Mouse (Mus musculus): ENCODE measurements around the gene Rngtt. TPM values are rescaled to one million over a fixed set of nuclear protein-coding genes. Genes with fewer than 3 reads are reported as not detected.
A peak's percentile ranks its signal among the peaks of the same experiment; 100 is the strongest.
"Not testable (repeated sequence)": the region's sequence is repeated elsewhere in the genome, so short reads cannot be mapped to it uniquely, and the experiment has no call there.

Rngtt gene
- 26.5 and 30.9 TPM in 2 replicates for total RNA-seq (2015)
- total RNA-seq (2017) = 30.6 and 45.3 TPM in 2 replicates

DNA sequence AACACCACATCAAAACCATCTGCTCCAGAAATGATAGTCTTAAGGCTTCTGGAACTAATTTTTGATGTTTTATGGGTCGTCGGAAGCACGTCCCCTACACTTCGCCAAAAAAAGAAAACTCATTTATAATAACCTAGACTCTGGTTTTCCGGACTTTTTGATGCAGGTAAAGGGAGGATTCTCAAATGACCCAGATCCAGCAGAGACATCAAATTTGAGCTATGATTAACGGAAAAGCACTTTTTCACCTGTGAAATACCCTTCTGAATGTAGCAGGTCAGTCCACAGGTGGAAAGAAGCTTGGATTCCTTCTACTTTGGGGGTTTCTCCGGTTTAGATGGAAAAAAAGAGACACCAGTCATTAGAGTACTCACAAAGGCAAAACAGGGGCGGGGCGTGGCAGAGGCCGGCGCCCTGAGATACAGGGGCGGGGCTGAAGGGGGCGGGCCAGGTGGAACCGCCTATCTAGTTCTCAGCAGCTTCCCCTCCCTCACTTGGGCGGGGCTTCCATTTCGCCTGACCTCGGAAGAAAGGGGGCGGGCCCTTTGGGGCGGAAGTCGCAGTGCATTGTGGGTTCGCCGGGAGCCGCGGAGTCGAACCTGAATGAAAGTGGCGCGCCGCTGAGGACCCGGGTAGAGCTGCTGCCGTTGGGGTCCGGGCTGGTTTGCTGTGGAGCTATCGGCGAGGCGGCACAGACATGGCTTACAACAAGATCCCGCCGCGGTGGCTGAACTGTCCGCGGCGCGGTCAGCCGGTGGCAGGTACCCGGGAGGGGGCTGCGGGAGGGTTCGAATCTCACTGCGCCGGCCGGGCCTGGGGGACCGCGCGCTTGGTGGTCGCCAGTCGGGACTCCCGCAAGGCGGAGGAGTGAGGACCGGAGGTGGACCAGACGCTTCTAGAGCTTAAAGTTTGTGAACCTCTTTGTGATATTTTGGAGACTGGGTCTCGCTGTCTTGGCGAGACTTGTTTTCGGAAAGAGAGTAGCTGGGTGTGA lies at the start of gene Rngtt:
Gene Rngtt (plus strand): TSS at position 548 of the 994 bp plus-strand sequence.
- ATAC-seq (replicated peaks; ENCODE audit: poor library complexity) = peak; percentile 98

DNA sequence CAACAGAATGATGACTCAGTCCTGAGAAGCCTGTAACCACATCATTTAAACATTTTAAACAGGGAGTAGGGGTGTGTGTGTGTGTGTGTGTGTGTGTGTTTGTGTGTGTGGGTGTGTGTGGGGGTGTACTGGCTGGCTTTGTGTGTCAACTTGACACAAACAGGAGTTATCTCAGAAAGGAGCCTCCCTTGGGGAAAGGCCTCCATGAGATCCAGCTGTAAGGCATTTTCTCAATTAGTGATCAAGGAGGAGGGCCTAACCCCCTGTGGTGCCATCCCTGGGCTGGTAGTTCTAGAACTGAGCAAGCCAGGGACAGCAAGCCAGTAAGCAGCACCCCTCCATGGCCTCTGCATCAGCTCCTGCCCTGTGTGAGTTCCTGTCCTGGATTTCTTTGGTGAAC lies 49.8 kb upstream of the Rngtt start:
- ATAC-seq (replicated peaks; ENCODE audit: poor library complexity) = no peak

GRCm38 (mm10) chr4:33261311-33261753 lies 48.8 kb upstream of the Rngtt start:
- ATAC-seq (replicated peaks; ENCODE audit: poor library complexity) = peak; percentile 82

- ATAC-seq (replicated peaks; ENCODE audit: poor library complexity) = no peak
These were observed 47.2 kb upstream of the Rngtt start for GRCm38 (mm10) chr4:33262897-33263296.

DNA sequence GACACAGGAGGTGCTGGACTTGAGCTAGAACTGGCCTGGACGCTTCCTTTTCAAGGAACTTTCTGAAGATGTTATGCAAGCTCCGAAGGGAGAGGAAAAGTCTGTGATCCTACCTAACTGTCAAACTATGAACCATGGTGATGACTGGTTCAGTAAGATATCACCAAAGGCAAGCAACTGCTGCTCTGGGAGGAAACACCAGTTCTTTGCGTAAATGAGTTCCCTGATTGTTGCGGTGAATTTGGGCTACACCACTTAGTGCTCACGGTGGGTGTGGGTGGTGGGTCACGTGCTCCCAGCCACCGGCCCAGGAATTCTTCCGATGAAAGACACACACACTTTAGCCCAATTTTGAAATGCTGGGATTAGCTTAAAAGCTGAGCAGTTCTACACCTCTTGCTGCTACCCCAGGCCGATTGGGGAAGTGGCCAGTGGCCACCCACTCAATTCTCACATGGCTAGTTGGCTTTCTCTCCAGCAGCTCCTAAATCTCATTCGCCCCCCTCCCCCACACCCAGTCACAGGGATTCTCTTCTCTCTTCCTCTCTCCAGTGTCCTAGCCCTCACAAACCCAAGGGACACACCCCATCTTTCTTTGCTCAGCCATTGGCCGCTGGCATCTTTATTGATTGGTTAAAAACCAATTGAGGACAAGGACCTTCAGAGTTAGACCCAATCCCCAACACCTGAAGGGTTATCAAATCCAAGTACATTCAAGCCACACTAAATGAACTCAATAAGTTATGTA lies 45.0 kb upstream of the Rngtt start:
- peak; percentile 61 for ATAC-seq (replicated peaks; ENCODE audit: poor library complexity)

DNA sequence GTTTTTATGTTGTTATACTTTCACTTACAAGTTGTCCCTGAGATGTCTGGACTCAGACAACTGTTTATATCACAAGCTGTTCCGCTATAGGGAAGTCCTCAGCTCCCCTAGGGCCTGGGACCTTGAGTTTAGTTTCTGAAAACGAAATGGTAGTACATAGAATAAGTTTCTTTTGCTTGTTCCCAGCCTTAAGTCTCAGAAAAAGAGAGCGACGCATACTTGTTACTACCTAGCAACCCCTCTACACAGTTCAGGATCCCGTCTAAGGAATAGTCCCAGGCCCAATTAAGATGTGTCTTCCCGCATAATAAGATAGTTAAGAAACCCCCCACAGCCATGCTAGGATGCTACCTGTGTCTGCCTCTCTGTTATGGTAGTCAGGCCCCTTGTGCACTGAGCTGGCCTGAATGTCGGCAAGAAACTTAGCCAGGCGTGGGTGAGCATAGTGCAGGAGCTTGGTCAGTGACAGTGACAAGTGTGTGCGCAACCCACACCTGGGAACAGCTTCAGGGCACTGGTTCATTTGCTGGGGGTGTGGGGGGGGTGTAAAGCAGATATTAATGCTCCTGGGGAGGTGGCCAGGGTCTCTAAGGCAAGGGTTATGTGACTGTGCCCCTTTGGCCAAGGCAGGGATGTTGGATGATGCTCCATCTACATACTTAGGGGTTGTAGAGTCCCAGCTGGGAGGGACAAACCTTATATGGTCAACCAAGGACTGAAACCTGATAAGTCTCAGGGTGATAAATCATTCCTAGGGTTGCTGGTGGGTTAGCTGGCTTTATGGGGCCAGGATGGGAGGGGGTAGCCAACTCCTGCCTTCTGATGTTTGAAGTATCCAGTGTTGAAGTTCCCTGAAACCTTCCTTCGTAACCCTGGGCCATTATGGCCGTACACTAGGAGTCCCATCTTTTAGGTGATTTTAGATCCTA lies 39.5 kb upstream of the Rngtt start:
- no peak for ATAC-seq (replicated peaks; ENCODE audit: poor library complexity)

DNA sequence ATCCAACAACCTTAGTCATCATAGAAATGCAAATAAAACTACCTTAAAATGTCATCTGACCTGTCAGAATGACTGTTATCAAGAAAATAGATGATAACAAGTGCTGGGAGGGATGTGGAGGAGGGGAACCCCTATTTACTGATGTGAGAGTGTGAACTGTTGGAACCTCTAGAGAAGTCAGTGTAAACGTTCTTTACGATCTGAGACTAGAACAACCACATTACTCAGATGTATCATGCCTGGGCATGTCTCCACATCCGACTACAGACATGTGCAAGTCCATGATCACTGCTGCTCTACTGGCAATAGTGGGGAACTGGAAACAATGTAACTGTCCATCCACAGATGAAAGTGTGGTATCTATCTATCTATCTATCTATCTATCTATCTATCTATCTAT lies 36.7 kb upstream of the Rngtt start:
- ATAC-seq (replicated peaks; ENCODE audit: poor library complexity) = no peak

- no peak for ATAC-seq (replicated peaks; ENCODE audit: poor library complexity)
These were observed 28.0 kb upstream of the Rngtt start for GRCm38 (mm10) chr4:33281891-33282685.

GRCm38 (mm10) chr4:33284083-33284880 lies 25.8 kb upstream of the Rngtt start:
- ATAC-seq (replicated peaks; ENCODE audit: poor library complexity) = no peak

- ATAC-seq (replicated peaks; ENCODE audit: poor library complexity) = 0 out of 2 replicates have a peak, but pooled peaks have one; percentile 35
These were observed 24.7 kb upstream of the Rngtt start for GRCm38 (mm10) chr4:33285448-33285847.

GRCm38 (mm10) chr4:33289106-33289650 lies 20.9 kb upstream of the Rngtt start:
- ATAC-seq (replicated peaks; ENCODE audit: poor library complexity) = peak; percentile 17

DNA sequence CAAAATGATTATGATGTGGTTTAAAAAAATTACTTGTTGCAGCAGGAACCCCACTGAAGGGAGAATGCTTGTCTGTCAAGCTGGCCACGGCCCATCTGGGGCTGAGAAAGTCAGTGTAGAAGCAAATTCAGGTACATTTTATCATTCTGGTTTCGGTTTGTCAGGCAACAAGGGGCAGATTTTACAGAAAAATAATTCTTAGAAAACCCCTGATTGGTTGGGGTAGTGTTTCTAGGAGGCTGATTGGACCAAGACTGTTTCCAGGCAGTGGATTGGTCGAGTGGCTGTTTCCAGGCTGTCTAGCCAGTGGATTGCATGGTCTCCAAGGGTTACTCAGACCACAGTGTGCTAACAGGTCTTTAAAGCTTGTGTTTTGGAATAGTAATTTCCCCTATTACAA lies 20.1 kb upstream of the Rngtt start, which contains the start of gene Pnrc1:
Gene Pnrc1 (minus strand): TSS at position 162 of the 400 bp plus-strand sequence.
- ATAC-seq (replicated peaks; ENCODE audit: poor library complexity) = peak; percentile 64

GRCm38 (mm10) chr4:33290878-33291277 lies 19.2 kb upstream of the Rngtt start:
- ATAC-seq (replicated peaks; ENCODE audit: poor library complexity) = no peak

DNA sequence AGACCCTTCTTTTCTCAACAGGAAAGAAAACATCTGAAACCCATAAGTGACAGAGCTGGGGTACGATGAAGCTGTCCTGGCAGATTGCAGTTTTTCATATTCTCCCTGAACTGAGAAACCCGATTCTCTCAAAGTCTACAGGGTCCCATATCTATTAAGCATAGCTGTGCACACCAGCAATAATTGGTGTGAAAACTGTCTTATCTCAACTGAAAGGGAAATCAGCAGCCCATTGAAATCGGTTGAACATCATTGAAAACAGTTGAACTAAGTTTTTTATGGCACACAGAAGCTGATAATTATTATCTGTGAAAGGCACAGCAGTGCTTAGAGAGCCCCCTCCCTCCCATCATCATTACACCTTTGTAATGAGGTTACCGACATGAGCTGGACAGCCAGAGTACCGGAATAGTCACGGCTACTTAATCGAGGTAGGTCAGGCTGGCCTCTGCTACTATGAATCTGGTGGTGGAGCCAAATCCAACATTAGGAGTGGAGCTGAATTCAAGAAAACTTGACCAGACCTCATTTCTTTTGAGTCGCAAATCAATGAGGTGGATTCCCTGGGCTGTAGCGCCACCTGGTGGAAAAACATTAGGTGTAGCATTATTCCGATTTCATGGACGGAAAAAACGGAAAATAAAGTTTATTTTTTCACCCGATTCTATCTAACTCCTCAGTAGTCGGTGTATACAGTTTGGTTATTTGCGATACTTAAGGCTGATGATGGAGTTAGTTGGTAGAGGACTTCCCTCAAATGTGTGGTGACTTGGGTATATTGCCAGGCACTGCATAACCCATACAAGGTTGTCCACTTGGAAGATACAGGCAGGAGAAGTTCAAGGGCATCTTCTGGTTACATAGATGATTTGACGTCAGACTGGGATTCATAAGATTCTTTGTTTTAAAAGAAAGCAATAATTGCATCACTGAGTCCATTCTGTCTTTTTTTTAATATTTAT lies 17.4 kb upstream of the Rngtt start:
- ATAC-seq (replicated peaks; ENCODE audit: poor library complexity) = peak; percentile 61

DNA sequence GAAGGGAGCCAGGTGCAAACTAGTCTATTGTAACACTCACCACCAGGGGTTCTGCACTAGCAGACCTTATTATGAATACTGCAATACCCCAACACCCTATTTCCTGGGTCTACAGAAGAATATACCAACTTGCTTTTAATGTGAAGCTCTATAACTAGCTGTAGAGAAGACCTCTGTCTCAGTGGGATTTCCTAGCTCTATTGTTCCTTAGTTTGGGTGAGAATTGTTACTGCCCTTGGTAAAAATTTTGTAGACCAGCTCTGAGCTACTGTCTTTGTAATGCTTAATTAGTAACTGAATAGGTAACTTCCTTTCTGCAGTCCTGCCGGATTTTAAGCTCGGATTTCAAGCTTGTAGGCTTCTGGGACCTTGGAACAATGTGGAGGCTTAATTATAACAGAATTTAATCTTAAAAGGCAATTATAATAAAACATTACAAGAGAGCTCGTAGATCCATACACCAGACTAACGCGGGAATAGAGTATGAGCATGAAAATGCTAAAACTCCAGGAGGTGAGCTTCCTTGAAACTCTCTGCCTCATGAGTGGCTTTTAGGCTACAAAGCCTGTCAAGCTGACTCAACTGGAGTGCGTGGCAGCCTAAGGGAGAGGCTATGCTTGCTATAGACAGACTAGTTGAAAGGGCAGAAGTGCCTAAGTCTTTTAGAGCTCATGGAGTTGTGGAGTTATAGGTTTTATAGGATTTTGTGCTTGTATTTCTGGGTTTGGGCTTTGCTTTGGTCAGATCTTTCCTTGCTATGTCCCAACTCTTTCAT lies 9.0 kb upstream of the Rngtt start:
- not testable (repeated sequence) for ATAC-seq (replicated peaks; ENCODE audit: poor library complexity)

GRCm38 (mm10) chr4:33303057-33303456 lies 7.1 kb upstream of the Rngtt start:
- peak; percentile 64 for ATAC-seq (replicated peaks; ENCODE audit: poor library complexity)
